Mouse (Mus musculus) intestine, embryonic 14.5 days (tissue): ENCODE measurements around the gene Pdgfc. TPM values are rescaled to one million over a fixed set of nuclear protein-coding genes. Genes with fewer than 3 reads are reported as not detected.

Source experiments
- ATAC-seq: fragments of 200-750 bp; cut with Nextera tagmentation; replicated peaks from 2 replicates; pipeline ENCODE4 v1.8.0; 2017; ENCODE audit warnings: low read depth, moderate number of reproducible peaks, moderate TSS enrichment, moderate library complexity; ENCODE audit not compliant: low FRiP score, low TSS enrichment
- DNase-seq: peaks from one replicate; pipeline ENCODE4 v3.0.0-alpha.2; 2018; ENCODE audit warnings: low spot score
- H3K27ac ChIP-seq: fragments of 300-500 bp; sonication (generic); 2 replicates; pipeline ENCODE4 v1.5.1; 2014; ENCODE audit warnings: low read depth, mild to moderate bottlenecking, control low read depth
- H3K27me3 ChIP-seq: fragments of 300-500 bp; sonication (generic); replicated peaks from 2 replicates; pipeline ENCODE4 v1.6.1; 2014; ENCODE audit warnings: low read length, control low read depth; ENCODE audit not compliant: control insufficient read depth, insufficient read depth
- H3K36me3 ChIP-seq: fragments of 300-500 bp; sonication (generic); 2 replicates; pipeline ENCODE4 v1.6.1; 2014; ENCODE audit warnings: low read length, control low read depth; ENCODE audit not compliant: control insufficient read depth, insufficient read depth
- H3K4me1 ChIP-seq: fragments of 300-500 bp; sonication (generic); replicated peaks from 2 replicates; pipeline ENCODE4 v1.6.1; 2014; ENCODE audit warnings: low read length, control low read depth, mixed read lengths; ENCODE audit not compliant: control insufficient read depth, insufficient read depth
- H3K4me2 ChIP-seq: fragments of 300-500 bp; sonication (generic); 2 replicates; pipeline ENCODE4 v1.6.1; 2014; ENCODE audit warnings: low read length
- H3K4me3 ChIP-seq: fragments of 300-500 bp; sonication (generic); 2 replicates; pipeline ENCODE4 v1.5.1; 2014; ENCODE audit warnings: low read depth, low read length, control low read depth, mixed read lengths
- H3K9ac ChIP-seq: fragments of 300-500 bp; sonication (generic); 2 replicates; pipeline ENCODE4 v1.6.1; 2014; ENCODE audit warnings: mild to moderate bottlenecking, low read length
- H3K9me3 ChIP-seq: fragments of 300-500 bp; sonication (generic); 2 replicates; pipeline ENCODE4 v1.6.1; 2016; ENCODE audit warnings: low read length, control low read depth; ENCODE audit not compliant: control insufficient read depth
- WGBS: fragments of 180-500 bp; shearing (Covaris S2); extraction: QIAGEN DNeasy Blood & Tissue Kit; methylation state at CpG from one replicate; pipeline ENCODE4 v1.1.7; 2014; 5-methylcytosine and 5-hydroxymethylcytosine counted together
- polyA plus RNA-seq: library from polyadenylated mRNA; unstranded; fragments of >200 nt; fragmentation: Nextera tagmentation; extraction: Ambion mirVana; gene quantifications from 2 replicates; pipeline ENCODE4 v1.2.1, GENCODE M21; 2014

The Pdgfc gene
- polyA plus RNA-seq, 1 experiment from 2014 or later = 22.8 TPM

GRCm38 (mm10) chr3:81057719-81058118 is 21.5 kb downstream of the Pdgfc start:
- DNase-seq = no peak

GRCm38 (mm10) chr3:81058527-81059031 is 22.4 kb downstream of the Pdgfc start:
- DNase-seq (no peak), ATAC-seq (0 out of 2 replicates have a peak, but pooled peaks have one; percentile 27)
- H3K36me3 ChIP-seq = no peaks in the 10 kb centered on the region
- H3K4me3 ChIP-seq = no peak overlapping the region
- H3K9ac ChIP-seq = no peak overlapping the region
- 13% methylated on average over 4 of the region's 4 CpGs for WGBS
- peaks cover 6% of the 10 kb centered on the region; the same call in 1 of the 2 replicates for H3K4me1 ChIP-seq
- H3K27ac ChIP-seq = no peak overlapping the region
- H3K9me3 ChIP-seq = no peaks in the 10 kb centered on the region
- H3K4me2 ChIP-seq = no peak overlapping the region
- no peaks in the 10 kb centered on the region for H3K27me3 ChIP-seq

More at GRCm38 (mm10) chr3:81057719-81058118, 21.5 kb downstream of the Pdgfc start:
- ATAC-seq = no peak
- Histone ChIP-seq H3K27me3 (no peaks in the 10 kb centered on the region), H3K36me3 (no peaks in the 10 kb centered on the region), H3K9me3 (no peaks in the 10 kb centered on the region), H3K4me3 (no peak overlapping the region), H3K4me1 (peaks cover 6% of the 10 kb centered on the region), H3K9ac (no peak overlapping the region), H3K27ac (no peak overlapping the region), H3K4me2 (no peak overlapping the region)
- 93% methylated on average over 1 of the region's 1 CpGs for WGBS

GRCm38 (mm10) chr3:81068550-81068949 is 32.3 kb downstream of the Pdgfc start:
- H3K4me2 ChIP-seq = no peak overlapping the region
- DNase-seq (no peak), ATAC-seq (no peak)
- H3K27ac ChIP-seq = peak overlapping the region; percentile 22; the same call in 1 of the 2 replicates
- no peak overlapping the region for H3K9ac ChIP-seq
- no peaks in the 10 kb centered on the region for H3K9me3 ChIP-seq
- H3K4me1 ChIP-seq = peaks cover 6% of the 10 kb centered on the region; the same call in 1 of the 2 replicates
- 29% methylated on average over 2 of the region's 2 CpGs for WGBS
- no peak overlapping the region for H3K4me3 ChIP-seq
- no peaks in the 10 kb centered on the region for H3K36me3 ChIP-seq
- no peaks in the 10 kb centered on the region for H3K27me3 ChIP-seq

- ATAC-seq (no peak), DNase-seq (no peak)
- Histone ChIP-seq H3K27ac (no peak overlapping the region), H3K9me3 (no peaks in the 10 kb centered on the region), H3K4me3 (no peak overlapping the region), H3K27me3 (no peaks in the 10 kb centered on the region), H3K36me3 (no peaks in the 10 kb centered on the region), H3K4me1 (peaks cover 5% of the 10 kb centered on the region; the same call in 1 of the 2 replicates), H3K9ac (no peak overlapping the region), H3K4me2 (no peak overlapping the region)
- WGBS = 70% methylated on average over 1 of the region's 1 CpGs
These were observed 64.9 kb downstream of the Pdgfc start for GRCm38 (mm10) chr3:81101136-81101535.

GRCm38 (mm10) chr3:81102158-81102876 is 66.1 kb downstream of the Pdgfc start:
- Histone ChIP-seq H3K36me3 (no peaks in the 10 kb centered on the region), H3K27me3 (no peaks in the 10 kb centered on the region), H3K4me3 (no peak overlapping the region), H3K9me3 (no peaks in the 10 kb centered on the region), H3K9ac (no peak overlapping the region), H3K4me1 (no peaks in the 10 kb centered on the region; the same call in 1 of the 2 replicates), H3K27ac (no peak overlapping the region), H3K4me2 (no peak overlapping the region)
- WGBS = 27% methylated on average over 3 of the region's 3 CpGs
- no peak for DNase-seq
- peak; percentile 67 for ATAC-seq

GRCm38 (mm10) chr3:81102877-81103420 is 66.7 kb downstream of the Pdgfc start:
- H3K27me3 ChIP-seq = no peaks in the 10 kb centered on the region
- no peak for DNase-seq
- 67% methylated on average over 5 of the region's 5 CpGs for WGBS

GRCm38 (mm10) chr3:81107515-81107914 is 71.3 kb downstream of the Pdgfc start:
- ATAC-seq (no peak), DNase-seq (no peak)
- no peak overlapping the region for H3K9ac ChIP-seq
- no peaks in the 10 kb centered on the region for H3K4me1 ChIP-seq
- H3K36me3 ChIP-seq = no peaks in the 10 kb centered on the region
- 36% methylated on average over 1 of the region's 1 CpGs for WGBS
- H3K4me2 ChIP-seq = no peak overlapping the region
- H3K9me3 ChIP-seq = no peaks in the 10 kb centered on the region
- no peak overlapping the region for H3K4me3 ChIP-seq
- no peaks in the 10 kb centered on the region for H3K27me3 ChIP-seq
- H3K27ac ChIP-seq = no peak overlapping the region

More at GRCm38 (mm10) chr3:81102877-81103420, 66.7 kb downstream of the Pdgfc start:
- no peak for ATAC-seq
- Histone ChIP-seq H3K4me3 (no peak overlapping the region), H3K4me1 (no peaks in the 10 kb centered on the region; the same call in 1 of the 2 replicates), H3K27ac (no peak overlapping the region), H3K9me3 (no peaks in the 10 kb centered on the region), H3K36me3 (no peaks in the 10 kb centered on the region), H3K9ac (no peak overlapping the region), H3K4me2 (no peak overlapping the region)

GRCm38 (mm10) chr3:81110968-81111367 is 74.8 kb downstream of the Pdgfc start:
- Histone ChIP-seq H3K4me1 (no peaks in the 10 kb centered on the region), H3K4me3 (no peak overlapping the region), H3K9me3 (no peaks in the 10 kb centered on the region), H3K27ac (no peak overlapping the region), H3K4me2 (no peak overlapping the region), H3K27me3 (no peaks in the 10 kb centered on the region), H3K9ac (no peak overlapping the region), H3K36me3 (no peaks in the 10 kb centered on the region)
- WGBS = 94% methylated on average over 1 of the region's 1 CpGs
- ATAC-seq (no peak), DNase-seq (no peak)
